Mouse (Mus musculus) lung, adult 2 months (tissue): ENCODE data around the gene Dapk3.
"Not testable (repeated sequence)": the region's sequence is repeated elsewhere in the genome, so short reads cannot be mapped to it uniquely, and the experiment has no call there.

ENCODE experiments used
- CTCF ChIP-seq: fragments of 200-500 bp; IDR thresholded peaks from 2 replicates; pipeline ENCODE4 v1.5.1; 2011; ENCODE audit warnings: mild to moderate bottlenecking, low read length, control low read depth; ENCODE audit not compliant: insufficient read depth
- POLR2A ChIP-seq: fragments of 200-500 bp; IDR thresholded peaks from 2 replicates; pipeline ENCODE4 v1.6.1; 2011; ENCODE audit warnings: low read depth, mild to moderate bottlenecking, control low read depth, low read length, borderline replicate concordance; ENCODE audit errors: extremely low read depth

DNA sequence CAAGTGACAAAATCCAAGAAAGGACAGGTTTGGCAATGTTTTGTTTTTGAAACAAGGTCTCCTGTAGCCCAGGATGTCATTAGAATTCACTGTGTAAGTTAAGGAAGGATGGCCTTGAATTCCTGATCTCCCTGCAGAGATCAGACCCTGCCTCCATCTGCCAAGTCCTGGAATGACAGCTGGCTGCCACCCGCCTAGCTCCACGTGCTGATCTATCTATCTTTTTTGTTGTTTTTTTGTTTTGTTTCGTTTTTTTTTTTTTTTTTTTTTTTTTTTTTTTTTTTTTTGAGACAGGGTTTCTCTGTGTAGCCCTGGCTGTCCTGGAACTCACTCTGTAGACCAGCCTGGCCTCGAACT lies 7.5 kb upstream of the Dapk3 start:
- not testable (repeated sequence) for TF ChIP-seq POLR2A, CTCF
